Mouse (Mus musculus) CD4-positive naive resting alpha-beta T cell, adult 57 days (primary cell): ENCODE results near the gene Ncf2. TPM values are rescaled to one million over a fixed set of nuclear protein-coding genes. Genes with fewer than 3 reads are reported as not detected.

Experiments
- total RNA-seq: library from RNA; stranded (reverse); gene quantifications from one replicate; pipeline ENCODE4 v1.2.4, GENCODE M21; 2023

Gene Ncf2
- 14.8 TPM for total RNA-seq

GRCm38 (mm10) chr1:152799897-152800296 is at the start of gene Ncf2:
TSS of gene Ncf2 (plus strand) at chr1:152800194.

GRCm38 (mm10) chr1:152750312-152750965 is 49.6 kb upstream of the Ncf2 start, which contains the start of gene Apobec4:
TSS of gene Apobec4 (plus strand) at chr1:152750551.

GRCm38 (mm10) chr1:152766032-152766772 is 33.8 kb upstream of the Ncf2 start, which contains the start of the genes Rgl1 and Arpc5:
TSS of gene Rgl1 (minus strand) at chr1:152766351.
TSS of gene Arpc5 (plus strand) at chr1:152766542.

Other genes with a start within 250 kb of the Ncf2 start
- not detected for gene Apobec4, start 49.6 kb upstream of the Ncf2 start, total RNA-seq
- gene Rgl1, start 33.8 kb upstream of the Ncf2 start, total RNA-seq = 6.9 TPM
- gene Arpc5, start 33.7 kb upstream of the Ncf2 start, total RNA-seq = 225 TPM
- 132 TPM for gene Smg7, start 102.5 kb downstream of the Ncf2 start, total RNA-seq
- 3.9 TPM for gene Nmnat2, start 154.8 kb downstream of the Ncf2 start, total RNA-seq